Mouse (Mus musculus) left cerebral cortex, postnatal 4 days (tissue): ENCODE data around the gene Mllt10. TPM values are rescaled to one million over a fixed set of nuclear protein-coding genes. Genes with fewer than 3 reads are reported as not detected.
A peak's percentile ranks its signal among the peaks of the same experiment; 100 is the strongest.

ENCODE experiments used
- DNase-seq: peaks from one replicate; pipeline ENCODE4 v3.0.0-alpha.2; 2022
- intact Hi-C: fragments of 180-260 bp; cut with DNase I; formaldehyde crosslinking; loops from one replicate; pipeline ENCODE4 v1.15.1; 2025
- total RNA-seq, 2 experiments: library from RNA; stranded (reverse); gene quantifications; 2 replicates each; pipeline ENCODE4 v1.2.3; 2021

Gene Mllt10
- total RNA-seq, 2 experiments from 2014 or later: 50.4 to 59.6 TPM

- intact Hi-C loops: no loop called here
- no peak for DNase-seq
Observed at GRCm38 (mm10) chr2:18169174-18169948, 114.3 kb downstream of the Mllt10 start.

- DNase-seq: no peak
- intact Hi-C loops: no loop called here
Observed at GRCm38 (mm10) chr2:18175234-18175633, 120.2 kb downstream of the Mllt10 start.

- DNase-seq: no peak
- intact Hi-C loops: no loop called here
Observed at GRCm38 (mm10) chr2:18176235-18176634, 121.2 kb downstream of the Mllt10 start.

GRCm38 (mm10) chr2:18180323-18180722 lies 125.3 kb downstream of the Mllt10 start:
- DNase-seq: no peak

GRCm38 (mm10) chr2:18181631-18182030 lies 126.6 kb downstream of the Mllt10 start:
- intact Hi-C loops: no loop called here
- no peak for DNase-seq

More at GRCm38 (mm10) chr2:18180323-18180722, 125.3 kb downstream of the Mllt10 start:
- intact Hi-C loops: no loop called here

- intact Hi-C loops: no loop called here
- no peak for DNase-seq
Observed at GRCm38 (mm10) chr2:18183079-18183478, 128.0 kb downstream of the Mllt10 start.

GRCm38 (mm10) chr2:18188367-18188766 lies 133.3 kb downstream of the Mllt10 start:
- intact Hi-C loops: no loop called here

GRCm38 (mm10) chr2:18195285-18195684 lies 140.2 kb downstream of the Mllt10 start:
- intact Hi-C loops: no loop called here
- no peak for DNase-seq

More at GRCm38 (mm10) chr2:18188367-18188766, 133.3 kb downstream of the Mllt10 start:
- no peak for DNase-seq

- DNase-seq: peak; percentile 14
- intact Hi-C loops: no loop called here
Observed at GRCm38 (mm10) chr2:18195691-18196396, 140.8 kb downstream of the Mllt10 start.

GRCm38 (mm10) chr2:18201820-18202462 lies 146.9 kb downstream of the Mllt10 start:
- DNase-seq: no peak
- intact Hi-C loops: no loop called here

- no peak for DNase-seq
- intact Hi-C loops: no loop called here
Observed at GRCm38 (mm10) chr2:18202923-18203322, 147.9 kb downstream of the Mllt10 start.

- DNase-seq: peak; percentile 45
- intact Hi-C loops: no loop called here
Observed at GRCm38 (mm10) chr2:18205118-18205517, 150.1 kb downstream of the Mllt10 start.

GRCm38 (mm10) chr2:18206811-18207210 lies 151.8 kb downstream of the Mllt10 start:
- intact Hi-C loops: no loop called here
- DNase-seq: no peak

- no peak for DNase-seq
- intact Hi-C loops: no loop called here
Observed at GRCm38 (mm10) chr2:18208578-18208977, 153.5 kb downstream of the Mllt10 start.

- intact Hi-C loops: no loop called here
- no peak for DNase-seq
Observed at GRCm38 (mm10) chr2:18209211-18209823, 154.3 kb downstream of the Mllt10 start.

- no peak for DNase-seq
- intact Hi-C loops: no loop called here
Observed at GRCm38 (mm10) chr2:18209948-18210347, 154.9 kb downstream of the Mllt10 start.

- no peak for DNase-seq
- intact Hi-C loops: no loop called here
Observed at GRCm38 (mm10) chr2:18214031-18214430, 159.0 kb downstream of the Mllt10 start.

GRCm38 (mm10) chr2:18217867-18218266 lies 162.8 kb downstream of the Mllt10 start:
- intact Hi-C loops: no loop called here
- DNase-seq: peak; percentile 85

GRCm38 (mm10) chr2:18218500-18218899 lies 163.5 kb downstream of the Mllt10 start:
- intact Hi-C loops: no loop called here
- peak; percentile 13 for DNase-seq

- no peak for DNase-seq
- intact Hi-C loops: no loop called here
Observed at GRCm38 (mm10) chr2:18219136-18219535, 164.1 kb downstream of the Mllt10 start.

GRCm38 (mm10) chr2:18219569-18219968 lies 164.5 kb downstream of the Mllt10 start:
- intact Hi-C loops: no loop called here
- no peak for DNase-seq
